Mouse (Mus musculus): ENCODE measurements at regions not wholly inside any gene's neighbourhood (a gene's known extent, or its start where the extent isn't known, plus 50 kb on each side); places are given as distances from the start of the nearest gene placed in this dataset.
"Not testable (repeated sequence)": the region's sequence is repeated elsewhere in the genome, so short reads cannot be mapped to it uniquely, and the experiment has no call there.

GRCm38 (mm10) chr4:20895081-20895480 is 790.7 kb downstream of the Prdm13 start:
- not testable (repeated sequence) for H3K9me3 ChIP-seq (replicated peaks; ENCODE audit: insufficient read depth, low read length); H3K27ac ChIP-seq (ENCODE audit: control insufficient read depth, low read depth, low read length); H3K36me3 ChIP-seq (ENCODE audit: control insufficient read depth in 1 of 2, insufficient read depth in 2 of 2, low read length in 2 of 2); H3K27me3 ChIP-seq (ENCODE audit: control insufficient read depth in 1 of 2, insufficient read depth in 2 of 2, low read length in 2 of 2); DNase-seq (ENCODE audit: low read depth, low spot score); H3K79me2 ChIP-seq (ENCODE audit: control insufficient read depth, insufficient read depth, low read length, poor library complexity); H3K9ac ChIP-seq (ENCODE audit: control insufficient read depth, low read depth, low read length, poor library complexity, severe bottlenecking); H3K4me3 ChIP-seq (ENCODE audit: control insufficient read depth in 1 of 2, insufficient read depth in 1 of 2, low read depth in 2 of 2, low read length in 2 of 2); H3K4me1 ChIP-seq (ENCODE audit: control insufficient read depth in 1 of 2, insufficient read depth in 2 of 2, low read length in 2 of 2)

DNA sequence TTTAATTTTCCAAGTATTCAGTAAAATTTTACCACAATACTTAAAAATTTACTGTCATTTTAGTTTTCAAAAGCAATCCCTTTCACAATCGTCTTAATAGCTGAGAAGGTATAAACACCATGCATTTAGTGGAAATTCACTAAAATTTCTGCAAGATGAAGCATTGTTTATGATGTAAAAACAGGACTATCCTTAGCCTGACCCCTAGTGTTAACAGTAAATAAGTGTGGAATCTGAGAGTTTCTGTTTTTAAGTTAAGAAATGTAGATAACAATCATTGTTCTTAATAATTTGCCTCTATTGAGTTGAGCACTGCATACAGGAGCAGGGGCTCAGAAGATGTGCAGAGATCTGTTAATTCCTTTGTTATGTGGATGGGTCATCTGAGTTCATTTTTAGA is 791.9 kb downstream of the Prdm13 start:
- Histone ChIP-seq H3K36me3 (ENCODE audit: control insufficient read depth in 1 of 2, insufficient read depth in 2 of 2, low read length in 2 of 2) (no peaks in the 10 kb centered on the region), H3K27me3 (ENCODE audit: control insufficient read depth in 1 of 2, insufficient read depth in 2 of 2, low read length in 2 of 2) (no peaks in the 10 kb centered on the region), H3K9me3 (replicated peaks; ENCODE audit: insufficient read depth, low read length) (no peaks in the 10 kb centered on the region), H3K9ac (ENCODE audit: control insufficient read depth, low read depth, low read length, poor library complexity, severe bottlenecking) (no peak overlapping the region), H3K79me2 (ENCODE audit: control insufficient read depth, insufficient read depth, low read length, poor library complexity) (no peaks in the 10 kb centered on the region), H3K27ac (ENCODE audit: control insufficient read depth, low read depth, low read length) (no peak overlapping the region), H3K4me3 (ENCODE audit: control insufficient read depth in 1 of 2, insufficient read depth in 1 of 2, low read depth in 2 of 2, low read length in 2 of 2) (no peak overlapping the region), H3K4me1 (ENCODE audit: control insufficient read depth in 1 of 2, insufficient read depth in 2 of 2, low read length in 2 of 2) (no peaks in the 10 kb centered on the region)
- no peak for DNase-seq (ENCODE audit: low read depth, low spot score)
- TF ChIP-seq CTCF (IDR thresholded peaks at IDR 0.05 in 2 of 3, conservative IDR thresholded peaks at IDR 0.05 in 1 of 3; ENCODE audit: control insufficient read depth in 1 of 3, insufficient read depth in 1 of 3, low read depth in 2 of 3, low read length in 3 of 3, poor library complexity in 1 of 3, severe bottlenecking in 1 of 3) (peak in 1 of 3 experiments; percentile 25; a peak in 1 of 6 replicates), RAD21 (IDR thresholded peaks at IDR 0.05; ENCODE audit: low read depth, low read length) (peak; percentile 43), SMC3 (IDR thresholded peaks at IDR 0.05; ENCODE audit: low read depth, low read length) (peak; percentile 39; the same call in 1 of the 2 replicates), EP300 (IDR thresholded peaks at IDR 0.05; ENCODE audit: low read depth in 1 of 2, low read length in 2 of 2) (no peak)

- DNase-seq (ENCODE audit: low read depth, low spot score), result peak; percentile 90
- Histone ChIP-seq H3K4me3 (ENCODE audit: control insufficient read depth in 1 of 2, insufficient read depth in 1 of 2, low read depth in 2 of 2, low read length in 2 of 2) (peak overlapping the region; percentile 79 to 87), H3K27ac (ENCODE audit: control insufficient read depth, low read depth, low read length) (peak overlapping the region; percentile 99), H3K4me1 (ENCODE audit: control insufficient read depth in 1 of 2, insufficient read depth in 2 of 2, low read length in 2 of 2) (no peaks in the 10 kb centered on the region), H3K27me3 (ENCODE audit: control insufficient read depth in 1 of 2, insufficient read depth in 2 of 2, low read length in 2 of 2) (no peaks in the 10 kb centered on the region), H3K9me3 (replicated peaks; ENCODE audit: insufficient read depth, low read length) (no peaks in the 10 kb centered on the region), H3K79me2 (ENCODE audit: control insufficient read depth, insufficient read depth, low read length, poor library complexity) (no peaks in the 10 kb centered on the region), H3K9ac (ENCODE audit: control insufficient read depth, low read depth, low read length, poor library complexity, severe bottlenecking) (peak overlapping the region; percentile 83), H3K36me3 (ENCODE audit: control insufficient read depth in 1 of 2, insufficient read depth in 2 of 2, low read length in 2 of 2) (peaks cover 0 to 2% of the 10 kb centered on the region in 2 experiments; a peak in 1 of 4 replicates)
- TF ChIP-seq MEF2A (IDR thresholded peaks at IDR 0.05; ENCODE audit: extremely low read depth, insufficient replicate concordance, low read depth, low read length, poor library complexity, severe bottlenecking) (no peak), ELF1 (IDR thresholded peaks at IDR 0.05; ENCODE audit: low read depth, low read length) (0 out of 2 replicates have a peak, but pooled peaks have one; percentile 26), SIN3A (IDR thresholded peaks at IDR 0.05; ENCODE audit: low read length) (peak; percentile 52; the same call in 1 of the 2 replicates), USF1 (IDR thresholded peaks at IDR 0.05; ENCODE audit: low read depth, low read length) (no peak), RAD21 (IDR thresholded peaks at IDR 0.05; ENCODE audit: low read depth, low read length) (no peak), CHD2 (IDR thresholded peaks at IDR 0.05; ENCODE audit: low read length) (no peak), ETS1 (IDR thresholded peaks at IDR 0.05; ENCODE audit: low read depth, low read length) (peak; percentile 68), ZNF384 (IDR thresholded peaks at IDR 0.05; ENCODE audit: low read depth, low read length) (no peak), UBTF (IDR thresholded peaks at IDR 0.05; ENCODE audit: borderline replicate concordance, insufficient read depth, low read depth, low read length) (no peak), MAX (IDR thresholded peaks at IDR 0.05; ENCODE audit: low read length) (peak; percentile 65; the same call in 1 of the 2 replicates), ZMIZ1 (IDR thresholded peaks at IDR 0.05; ENCODE audit: low read depth, low read length) (no peak; the same call in 1 of the 2 replicates), ZKSCAN1 (IDR thresholded peaks at IDR 0.05; ENCODE audit: low read depth, low read length) (no peak), CHD1 (IDR thresholded peaks at IDR 0.05; ENCODE audit: low read depth, low read length) (no peak), TAL1 (IDR thresholded peaks at IDR 0.05; ENCODE audit: low read length) (peak; percentile 83), MAZ (IDR thresholded peaks at IDR 0.05; ENCODE audit: low read depth, low read length) (no peak), HCFC1 (IDR thresholded peaks at IDR 0.05; ENCODE audit: low read depth, low read length) (peak; percentile 73), MYC (IDR thresholded peaks at IDR 0.05; ENCODE audit: low read depth, low read length) (0 out of 2 replicates have a peak, but pooled peaks have one; percentile 59), GABPA (IDR thresholded peaks at IDR 0.05; ENCODE audit: low read depth, low read length) (no peak), ZC3H11A (IDR thresholded peaks at IDR 0.05; ENCODE audit: low read depth, low read length) (no peak), MYB (IDR thresholded peaks at IDR 0.05; ENCODE audit: low read depth, low read length) (no peak), TBP (IDR thresholded peaks at IDR 0.05; ENCODE audit: low read depth, low read length) (peak; percentile 95), NELFE (IDR thresholded peaks at IDR 0.05; ENCODE audit: low read depth, low read length) (peak; percentile 66)
Measured at GRCm38 (mm10) chr4:20860696-20861428, 824.9 kb downstream of the Prdm13 start.

Data from MEL (cell line).